In genomic region chr11:89462216-89462615, GRCm38 (mm10) we compare ENCODE assay signal across 22 mouse cellular contexts.
"Had no signal": no experiment of that assay in that cellular context is flagged by ENCODE, and none has a peak within 500 bp of the region (broad histone marks: within the 10 kb centered on the region; RNA-seq: fewer than 3 reads in every experiment).

No protein-coding gene starts in this region.

- H3K9ac ChIP-seq: heart, embryonic 12.5 days; hindbrain, embryonic 13.5 days; hindbrain, embryonic 15.5 days; kidney, embryonic 15.5 days; limb, embryonic 13.5 days; limb, embryonic 15.5 days; liver, embryonic 12.5 days had no signal

- H3K4me3 ChIP-seq: heart, embryonic 10.5 days; heart, embryonic 12.5 days; hindbrain, embryonic 13.5 days; hindbrain, embryonic 15.5 days; kidney, embryonic 15.5 days; limb, embryonic 13.5 days; limb, embryonic 15.5 days; liver, embryonic 12.5 days had no signal

- H3K4me1 ChIP-seq: hindbrain, embryonic 13.5 days; hindbrain, embryonic 15.5 days; kidney, embryonic 15.5 days; limb, embryonic 15.5 days; liver, embryonic 12.5 days had no signal

- H3K27ac ChIP-seq: heart, embryonic 10.5 days; hindbrain, embryonic 13.5 days; hindbrain, embryonic 15.5 days; hindbrain, postnatal 0 days; kidney, embryonic 15.5 days; kidney, postnatal 0 days; limb, embryonic 13.5 days; limb, embryonic 15.5 days; liver, embryonic 12.5 days had no signal

- H3K4me2 ChIP-seq: heart, embryonic 12.5 days; hindbrain, embryonic 13.5 days; hindbrain, embryonic 15.5 days; kidney, embryonic 15.5 days; limb, embryonic 13.5 days; limb, embryonic 15.5 days; liver, embryonic 12.5 days had no signal

- H3K27me3 ChIP-seq: heart, embryonic 12.5 days; hindbrain, embryonic 13.5 days; hindbrain, embryonic 15.5 days; kidney, embryonic 15.5 days; limb, embryonic 13.5 days; limb, embryonic 15.5 days; liver, embryonic 12.5 days had no signal

- DNase-seq: gastrocnemius, postnatal 14 days; gastrocnemius, postnatal 36 days; heart, postnatal 10 days; kidney, adult 11 months; kidney, adult 2 months; kidney, adult 9 months; kidney, postnatal 14 days; kidney, postnatal 36 days; layer of hippocampus, adult 9-11 months; layer of hippocampus, postnatal 36 days; left cerebral cortex, postnatal 4 days had no signal

- ATAC-seq: hindbrain, postnatal 0 days; intestine, embryonic 16.5 days; liver, embryonic 12.5 days had no signal

- H3K36me3 ChIP-seq: heart, embryonic 10.5 days; heart, embryonic 12.5 days; hindbrain, embryonic 13.5 days; hindbrain, embryonic 15.5 days; kidney, embryonic 15.5 days; limb, embryonic 13.5 days; limb, embryonic 15.5 days; liver, embryonic 12.5 days had no signal

- H3K9me3 ChIP-seq: heart, embryonic 10.5 days; heart, embryonic 12.5 days; hindbrain, embryonic 13.5 days; hindbrain, embryonic 15.5 days; kidney, embryonic 15.5 days; limb, embryonic 13.5 days; limb, embryonic 15.5 days; liver, embryonic 12.5 days had no signal
